Mouse (Mus musculus): ENCODE measurements at regions not wholly inside any gene's neighbourhood (a gene's known extent, or its start where the extent isn't known, plus 50 kb on each side); places are given as distances from the start of the nearest gene placed in this dataset.

DNA sequence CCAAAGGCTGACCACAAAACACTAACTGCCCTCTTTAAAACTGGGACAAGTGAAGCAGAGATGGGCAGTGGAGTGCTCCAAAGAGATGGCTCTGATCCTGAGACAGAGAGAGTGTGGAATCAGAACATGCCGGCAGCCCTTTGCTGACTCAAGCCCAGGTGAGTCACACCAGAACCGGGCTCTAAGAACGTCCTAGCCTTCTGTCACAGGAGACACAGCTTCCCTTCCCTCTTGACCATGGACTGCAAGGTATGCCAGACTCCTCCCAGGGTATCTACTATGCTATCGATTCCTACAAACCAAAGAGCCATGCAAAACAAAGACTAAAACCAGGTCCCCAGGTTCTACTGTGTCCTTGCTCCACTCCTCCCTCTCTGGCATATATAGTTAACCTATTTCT is 98.0 kb downstream of the Dhx15 start:
- no peak for DNase-seq (ENCODE audit: low spot score)

DNA sequence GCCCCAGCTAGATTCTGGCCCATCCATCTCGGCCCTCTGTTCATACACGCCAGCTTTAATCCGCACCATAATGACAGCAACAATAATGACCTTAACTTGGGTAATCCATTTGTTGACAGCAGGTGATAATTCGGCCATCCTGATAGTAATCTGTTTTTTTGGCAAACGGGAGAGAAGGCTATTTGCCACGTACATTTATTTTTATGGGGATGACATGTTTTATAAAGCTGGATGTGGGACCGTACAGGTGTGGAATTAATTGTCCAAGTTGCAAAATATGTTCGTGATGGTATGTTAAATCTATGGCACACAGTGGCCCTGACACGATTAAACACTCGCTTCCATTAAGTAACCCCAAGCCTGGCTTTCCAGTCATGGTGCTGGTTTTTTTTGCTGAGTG is 102.2 kb downstream of the Dhx15 start:
- no peak for DNase-seq (ENCODE audit: low spot score)

DNA sequence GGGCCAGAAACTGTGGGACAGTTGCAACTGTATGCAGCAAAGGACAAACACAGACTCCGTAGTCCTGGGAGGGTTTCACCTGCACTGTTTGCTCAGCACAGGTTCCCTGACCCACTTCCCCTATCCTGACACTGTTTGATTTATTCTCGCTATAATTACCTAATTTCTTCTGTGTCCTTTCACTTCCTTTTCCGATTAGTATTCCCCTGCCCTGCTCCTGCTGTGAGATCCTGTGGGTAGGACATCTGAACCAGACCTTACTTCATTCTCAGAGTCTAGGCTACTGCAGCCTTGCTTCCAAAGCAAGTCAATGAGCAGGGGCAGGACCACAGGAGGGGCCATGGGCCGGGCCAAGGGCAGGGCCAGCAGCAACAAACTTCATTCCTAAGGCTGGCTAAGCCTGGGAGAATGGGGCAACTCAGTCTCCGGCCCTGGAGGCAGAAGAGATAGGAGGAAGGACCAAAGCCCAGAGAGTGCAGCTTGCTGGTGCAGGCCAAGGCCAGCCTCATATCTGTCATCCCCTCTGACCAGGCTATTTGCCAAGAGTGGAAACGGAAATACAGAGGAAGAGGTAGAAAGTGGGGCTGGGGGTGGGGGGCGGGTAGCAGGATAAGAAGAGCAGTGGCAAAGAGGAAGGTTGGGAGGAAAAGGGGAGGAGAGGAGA is 103.4 kb downstream of the Dhx15 start:
- DNase-seq (ENCODE audit: low spot score): no peak

DNA sequence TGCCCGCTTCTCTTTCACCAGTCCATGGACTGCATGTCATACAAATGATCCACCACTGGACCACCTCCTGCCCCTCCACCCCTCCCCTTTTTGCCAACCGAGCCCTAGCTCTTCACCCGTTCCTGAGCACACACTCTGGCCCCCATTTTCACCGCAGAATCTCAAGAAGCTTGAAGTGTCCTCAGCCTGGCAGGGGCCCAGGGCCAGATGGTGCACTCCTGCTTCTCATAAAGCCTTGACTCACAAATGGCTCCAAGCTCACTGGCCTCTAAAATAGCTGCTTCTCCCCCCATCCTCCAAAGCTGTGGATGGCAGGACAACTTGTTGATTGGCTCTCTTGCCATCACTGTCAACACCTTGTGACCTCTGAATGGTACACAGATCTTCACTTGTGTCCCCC is 110.0 kb downstream of the Dhx15 start:
- DNase-seq (ENCODE audit: low spot score): no peak

DNA sequence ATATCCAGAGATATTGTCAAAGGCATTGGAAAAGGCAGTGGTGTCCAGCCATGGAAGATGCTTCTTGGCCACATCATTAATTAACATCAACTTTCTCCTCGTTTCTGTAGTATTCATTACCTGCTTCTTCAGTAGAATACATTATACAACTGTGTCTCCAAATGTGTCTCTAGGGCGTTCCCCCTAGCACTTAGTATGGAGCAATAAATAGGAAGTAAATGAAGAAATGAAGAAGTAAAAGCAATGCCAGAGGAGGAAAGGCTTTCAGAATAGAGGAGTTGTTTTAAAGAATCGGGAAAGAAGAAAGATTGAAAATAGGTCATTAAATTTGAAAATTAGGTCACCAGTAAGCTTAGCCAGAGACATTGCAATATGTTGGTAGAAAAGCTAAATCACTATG is 112.6 kb downstream of the Dhx15 start:
- no peak for DNase-seq (ENCODE audit: low spot score)

DNA sequence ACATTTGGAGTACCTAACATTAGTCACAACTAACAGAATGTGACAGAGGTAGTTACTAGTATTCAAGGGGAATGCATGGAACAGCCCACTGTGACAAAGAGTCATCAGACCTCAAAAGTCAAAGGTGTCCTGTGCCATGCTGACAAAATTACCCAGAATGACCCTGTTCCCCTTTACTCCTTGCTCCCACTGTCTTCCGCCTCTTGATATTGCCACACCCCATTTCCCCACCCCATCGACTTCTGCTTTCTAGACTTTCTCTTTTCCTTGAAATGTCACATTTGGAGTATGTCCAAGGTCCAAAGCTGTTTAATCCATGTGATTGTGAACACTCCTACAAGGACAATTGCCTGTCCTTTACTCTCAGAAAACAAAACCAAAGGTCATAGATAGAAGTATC is 115.2 kb downstream of the Dhx15 start:
- DNase-seq (ENCODE audit: low spot score): peak; percentile 1

DNA sequence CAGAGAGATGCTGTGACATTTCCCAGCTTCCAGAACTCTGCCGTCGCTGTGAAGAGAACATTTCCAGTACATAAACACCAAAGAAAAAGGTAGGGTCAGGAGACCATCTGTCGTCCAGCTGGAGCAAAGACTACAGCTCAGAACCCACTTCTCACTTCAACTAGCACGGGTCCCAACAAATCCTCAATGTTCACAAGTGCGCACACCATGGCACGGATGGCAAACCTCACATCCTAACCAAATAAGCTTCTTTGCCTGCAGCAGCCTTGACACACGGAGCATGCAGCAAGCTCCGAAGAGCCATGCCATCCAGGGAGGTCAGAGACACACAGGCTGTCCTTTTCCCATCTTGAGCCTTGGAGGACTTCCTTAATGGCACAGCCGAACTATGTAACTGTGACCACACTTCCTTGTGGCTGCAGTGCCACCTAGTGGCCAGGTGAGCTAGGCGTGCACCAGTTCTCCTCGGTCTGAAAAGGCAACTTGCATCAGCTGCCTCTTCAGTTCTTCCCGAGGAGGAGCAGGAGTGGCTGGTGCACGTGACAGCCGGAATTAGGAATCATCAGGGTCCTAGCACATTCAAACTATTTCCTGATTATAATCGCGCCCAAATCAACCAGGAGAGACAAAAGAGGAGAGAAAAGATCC is 125.4 kb downstream of the Dhx15 start:
- DNase-seq (ENCODE audit: low spot score): peak; percentile 71

DNA sequence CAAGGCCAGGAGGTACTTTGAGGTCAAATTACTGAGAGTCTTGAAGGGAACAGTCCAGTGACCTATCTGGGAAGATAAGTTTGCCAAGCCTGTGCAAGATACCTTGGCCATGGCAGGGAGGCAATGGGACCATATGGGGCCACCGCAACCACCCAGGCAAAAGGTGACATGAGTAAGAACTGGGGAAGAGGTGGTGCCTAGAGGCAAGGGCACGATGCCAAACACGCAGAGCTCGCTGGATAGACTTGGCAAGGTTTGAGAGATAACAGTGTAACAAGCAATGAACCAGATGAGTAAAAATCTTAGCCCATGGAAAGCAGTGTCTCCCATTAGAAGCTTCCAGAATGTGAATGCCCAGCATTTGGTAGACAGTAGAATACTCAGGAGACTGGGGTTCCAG is 128.1 kb downstream of the Dhx15 start:
- no peak for DNase-seq (ENCODE audit: low spot score)

DNA sequence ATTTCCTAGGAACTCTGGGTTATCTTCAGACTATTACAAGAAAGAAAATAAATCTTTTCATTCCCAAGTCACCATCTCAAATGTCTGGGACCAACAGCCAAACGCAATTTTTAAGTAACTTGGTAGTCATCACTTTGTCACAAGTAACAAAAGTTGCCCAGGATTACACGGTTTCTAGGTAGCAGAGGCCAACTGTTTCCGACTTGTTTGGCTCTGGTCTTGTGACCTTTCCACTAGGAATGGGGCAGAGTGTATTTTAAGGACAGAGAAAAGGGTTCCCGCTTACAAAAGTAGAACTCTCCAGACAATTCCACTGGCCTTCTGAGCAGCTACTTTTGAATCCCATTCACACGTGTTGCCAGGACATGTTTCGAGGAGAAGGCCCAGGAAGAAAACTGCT is 129.1 kb downstream of the Dhx15 start:
- no peak for DNase-seq (ENCODE audit: low spot score)

DNA sequence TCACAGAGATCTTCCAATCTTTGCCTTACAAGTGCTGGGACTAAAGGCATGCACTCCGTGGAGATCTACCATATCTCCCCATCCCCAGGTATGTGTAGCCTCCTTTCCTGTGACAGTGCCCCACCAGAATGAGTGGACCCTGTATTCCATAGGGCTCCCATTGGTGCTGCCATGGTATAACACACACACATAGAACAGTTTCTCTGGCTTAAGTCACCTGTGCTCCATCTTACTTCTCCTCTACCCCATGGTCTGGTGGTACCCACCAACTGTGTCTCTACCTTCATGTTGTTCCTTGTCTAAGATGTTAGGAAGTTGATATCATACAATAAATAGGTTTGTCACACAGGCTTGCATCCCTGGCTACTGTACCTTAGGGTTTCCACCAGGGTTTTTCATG is 133.1 kb downstream of the Dhx15 start:
- no peak for DNase-seq (ENCODE audit: low spot score)

DNA sequence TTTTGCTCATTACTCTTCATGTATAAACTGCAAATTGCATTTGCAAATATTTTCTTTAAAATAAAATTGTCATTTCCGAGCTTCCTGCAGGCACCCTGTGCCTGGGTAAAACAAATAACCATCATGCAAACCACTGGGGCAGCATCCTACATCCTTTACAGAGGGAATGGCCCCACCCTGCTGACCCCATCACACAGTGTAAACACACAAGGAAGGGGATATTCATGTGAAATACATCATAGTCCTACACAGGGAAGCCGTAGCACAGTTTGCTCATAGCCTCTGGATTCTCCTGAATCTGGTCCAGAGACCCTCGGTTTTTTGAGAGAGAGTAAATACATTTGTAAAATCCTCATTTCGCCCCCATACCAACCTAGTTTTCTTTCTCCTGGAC is 138.2 kb downstream of the Dhx15 start:
- no peak for DNase-seq (ENCODE audit: low spot score)

DNA sequence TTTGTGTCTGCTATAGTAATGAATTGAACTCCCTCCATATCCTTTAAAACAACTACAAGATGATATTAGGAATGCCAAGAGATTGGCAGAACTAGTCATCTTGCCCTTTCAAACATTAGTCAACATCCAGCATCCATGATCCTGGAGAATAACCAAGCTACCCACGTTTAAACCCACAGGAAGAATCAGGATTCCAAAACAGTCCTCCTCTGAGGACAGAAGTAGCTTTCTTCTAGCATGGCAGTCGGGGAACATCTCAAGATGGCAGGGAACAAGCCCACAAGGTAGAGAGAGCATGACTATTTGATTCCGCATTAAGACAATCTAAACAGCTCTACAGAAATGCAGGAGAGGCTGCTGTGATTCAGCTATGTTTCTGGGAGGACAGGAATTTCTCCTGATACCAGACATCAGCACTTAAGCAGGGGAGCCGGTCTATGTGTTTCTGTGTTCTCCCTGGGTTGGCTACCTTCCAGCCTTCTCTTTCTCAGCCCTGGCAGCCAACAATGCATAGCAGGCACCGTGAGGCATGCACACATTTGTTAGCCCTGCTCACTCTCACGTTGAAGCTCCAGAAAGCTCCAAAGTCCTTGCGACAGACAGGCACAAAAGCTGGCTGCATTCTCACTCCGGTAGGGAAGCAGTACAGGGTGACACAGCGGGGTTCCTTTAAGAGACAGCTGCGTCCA is 138.8 kb downstream of the Dhx15 start:
- DNase-seq (ENCODE audit: low spot score): no peak

DNA sequence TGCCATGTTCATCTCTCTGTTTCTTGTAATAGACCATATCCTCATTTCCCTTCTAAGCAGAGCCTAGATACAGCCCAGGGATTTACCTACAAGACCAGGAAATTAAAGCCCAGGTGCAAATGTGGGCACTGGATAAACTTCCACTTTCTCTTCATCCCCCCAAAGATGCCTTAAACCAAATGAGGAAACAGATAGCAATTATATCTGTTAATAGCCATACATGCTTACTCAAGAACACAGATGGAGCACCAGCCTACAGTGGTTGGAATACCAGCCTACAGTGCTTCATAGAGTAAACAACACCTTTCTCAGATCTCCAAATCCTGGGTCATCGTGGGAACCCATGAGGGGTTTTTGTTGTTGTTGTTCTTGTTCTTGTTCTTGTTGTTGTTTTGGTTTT is 141.5 kb downstream of the Dhx15 start:
- no peak for DNase-seq (ENCODE audit: low spot score)

DNA sequence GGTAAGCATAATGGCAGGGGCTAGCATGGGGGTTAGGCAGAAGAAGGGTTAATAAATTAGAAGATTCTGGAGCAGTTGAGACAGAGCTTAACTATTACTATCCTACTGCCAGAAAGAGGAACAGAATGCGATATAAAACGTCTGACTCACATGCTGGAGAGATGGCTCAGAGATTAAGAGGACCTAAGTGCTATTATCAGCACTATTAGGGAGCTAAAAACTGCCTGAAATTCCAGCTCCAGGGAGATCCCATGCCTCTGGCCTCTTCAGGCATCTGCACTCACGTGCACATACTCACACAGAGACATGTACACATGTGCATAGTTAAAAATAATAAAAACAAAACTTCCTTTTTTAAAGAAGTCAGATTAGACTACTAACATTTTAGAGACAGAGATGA is 143.6 kb downstream of the Dhx15 start:
- DNase-seq (ENCODE audit: low spot score): no peak

DNA sequence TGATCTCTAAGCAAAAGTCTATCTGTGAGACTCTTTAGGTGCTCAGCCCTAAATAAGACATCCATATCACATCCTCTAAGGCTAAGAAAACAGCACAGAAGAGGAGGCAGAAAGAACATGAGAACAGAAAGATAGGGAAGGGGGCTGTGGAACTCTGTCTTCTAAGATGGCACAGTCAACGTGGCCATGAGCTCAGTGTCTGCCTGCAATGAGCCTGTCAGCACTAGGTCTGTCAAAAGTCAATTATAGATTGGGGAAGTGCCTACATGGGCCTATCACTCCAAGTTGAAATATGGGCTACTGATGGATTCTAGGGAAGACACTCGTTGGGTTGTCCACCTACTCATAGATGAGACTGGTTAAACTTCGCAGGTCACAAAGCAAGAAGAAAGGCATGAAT is 146.2 kb downstream of the Dhx15 start:
- DNase-seq (ENCODE audit: low spot score): no peak

DNA sequence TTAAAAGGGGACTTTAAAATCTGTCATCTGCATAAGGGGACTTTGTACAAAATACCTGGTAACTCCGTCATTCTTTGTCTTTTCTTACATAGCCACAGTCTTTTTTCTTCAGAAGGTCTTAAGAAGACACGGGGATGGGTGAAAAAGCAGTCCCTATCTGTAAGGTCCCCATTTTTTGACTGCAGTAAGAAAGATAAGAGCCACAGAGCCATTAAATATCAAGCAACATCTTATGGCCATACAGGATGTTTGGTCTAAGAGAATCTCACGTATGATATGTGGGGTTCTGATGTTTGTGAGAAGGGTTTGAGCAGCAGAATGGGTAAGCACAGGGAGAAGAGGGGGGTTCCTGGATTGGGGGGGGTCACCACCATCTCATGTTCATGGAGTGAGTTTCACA is 148.9 kb downstream of the Dhx15 start:
- DNase-seq (ENCODE audit: low spot score): no peak

DNA sequence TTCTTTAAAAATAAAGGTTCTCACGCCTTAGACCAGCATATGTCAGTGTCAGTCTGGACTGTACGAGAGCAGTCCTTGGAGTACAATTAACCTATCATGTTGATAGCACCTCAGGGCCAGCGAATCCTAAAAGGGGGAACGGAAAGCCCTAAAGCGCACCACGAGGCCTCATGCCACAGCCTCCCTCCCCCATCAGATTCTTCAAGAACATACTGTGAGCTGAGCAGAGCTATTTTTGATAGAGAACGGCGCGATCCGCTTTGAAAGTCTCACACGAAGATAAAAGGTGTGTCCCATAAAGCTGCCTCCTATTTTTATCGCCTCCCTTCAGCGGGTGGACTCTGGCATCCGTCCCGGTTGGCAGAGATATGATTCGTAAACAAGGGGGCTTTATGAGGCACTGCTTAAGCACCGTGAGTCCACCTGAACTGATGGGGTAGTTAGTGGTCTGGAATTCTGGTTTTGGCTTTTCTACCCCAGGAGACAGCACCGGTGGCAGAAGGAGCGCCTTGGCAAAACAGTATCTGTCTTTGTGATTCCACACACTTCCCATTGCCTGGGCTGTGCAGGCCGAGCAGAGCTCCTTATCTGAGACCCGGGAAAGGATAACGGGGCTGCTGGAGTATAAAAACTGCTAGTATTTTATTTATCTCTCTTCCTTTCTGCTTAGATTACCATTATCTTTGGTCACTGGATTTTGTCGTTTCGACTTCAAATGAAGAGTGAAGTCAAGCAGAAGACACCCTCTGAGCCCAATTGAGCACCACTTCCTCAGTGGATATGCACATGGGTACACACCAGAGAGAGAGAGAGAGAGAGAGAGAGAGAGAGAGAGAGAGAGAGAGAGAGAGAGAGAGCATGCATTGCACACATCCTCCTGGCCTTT is 149.6 kb downstream of the Dhx15 start:
- no peak for DNase-seq (ENCODE audit: low spot score)

DNA sequence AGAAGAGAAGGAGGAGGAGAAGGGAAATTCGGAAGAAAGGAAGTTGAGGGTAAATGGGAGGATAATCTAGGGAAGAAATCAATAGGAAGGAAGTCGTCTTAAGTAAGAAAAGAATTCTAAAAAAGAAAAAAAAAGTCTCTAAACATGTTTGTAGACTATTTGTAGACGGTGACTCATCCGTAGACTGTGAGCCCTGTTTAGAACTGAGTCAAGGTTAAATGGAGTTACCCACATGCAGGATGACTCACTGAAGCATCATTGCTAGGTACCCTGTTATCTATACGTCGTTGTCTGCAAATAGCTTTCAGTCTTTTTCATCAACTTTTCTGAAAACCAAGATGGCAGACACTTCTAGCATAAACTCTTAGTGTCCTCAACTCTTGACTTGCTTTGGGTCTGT is 155.0 kb downstream of the Dhx15 start:
- DNase-seq (ENCODE audit: low spot score): no peak

DNA sequence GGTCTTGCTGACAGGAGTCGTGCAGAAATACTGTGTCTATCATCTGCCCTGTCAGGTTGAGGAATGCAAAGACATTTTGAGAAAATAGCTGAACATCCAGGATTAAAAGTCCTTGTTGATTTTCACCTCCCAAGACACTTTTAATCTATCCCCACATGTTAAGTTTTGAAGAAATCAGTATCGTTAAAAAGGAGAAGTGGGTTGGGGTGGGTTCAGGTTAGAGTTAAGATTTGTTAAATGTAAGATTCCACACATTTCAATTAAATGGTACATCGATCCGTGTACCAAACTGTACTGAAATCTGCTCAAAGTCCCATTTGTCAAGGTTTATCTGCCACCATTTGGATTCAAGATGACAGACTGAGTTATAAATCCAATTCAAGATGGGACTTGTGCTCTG is 162.8 kb downstream of the Dhx15 start:
- DNase-seq (ENCODE audit: low spot score): no peak

DNA sequence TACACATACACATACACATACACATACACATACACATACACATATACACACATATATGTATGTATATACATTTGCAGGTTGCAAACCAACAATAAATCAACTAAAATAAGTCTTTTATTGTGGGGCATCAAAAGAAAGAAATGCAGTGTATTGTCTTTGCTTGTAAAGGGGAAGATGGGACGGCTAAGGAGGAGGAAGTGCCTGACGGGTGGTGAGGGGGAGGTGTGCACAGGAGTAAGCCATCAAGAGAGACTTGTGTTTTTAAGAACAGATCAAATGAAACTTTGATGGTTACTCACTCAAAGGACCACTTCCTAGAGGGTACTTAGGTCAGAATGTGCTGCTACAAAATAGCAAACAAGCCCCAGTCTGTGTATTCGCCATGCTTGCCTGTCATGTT is 164.2 kb downstream of the Dhx15 start:
- DNase-seq (ENCODE audit: low spot score): no peak

DNA sequence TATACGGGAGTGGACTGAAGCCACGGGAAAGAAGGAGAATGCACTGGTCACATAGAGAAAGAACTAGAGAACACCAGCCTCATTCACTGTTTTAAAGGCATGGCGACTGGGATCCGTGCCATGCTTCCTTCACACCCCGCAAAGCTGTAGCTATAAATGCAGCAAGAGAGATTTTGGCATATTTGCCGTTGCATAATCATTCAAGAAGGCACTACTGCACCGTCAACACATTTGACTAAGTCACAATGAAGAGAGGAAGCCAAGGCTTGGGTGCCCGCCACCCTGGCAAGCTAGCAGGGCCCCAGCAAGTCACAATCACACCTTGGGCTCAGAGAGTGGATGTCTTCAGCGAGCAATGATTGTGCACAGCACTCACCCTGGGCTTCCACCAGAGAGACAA is 167.1 kb downstream of the Dhx15 start:
- no peak for DNase-seq (ENCODE audit: low spot score)

DNA sequence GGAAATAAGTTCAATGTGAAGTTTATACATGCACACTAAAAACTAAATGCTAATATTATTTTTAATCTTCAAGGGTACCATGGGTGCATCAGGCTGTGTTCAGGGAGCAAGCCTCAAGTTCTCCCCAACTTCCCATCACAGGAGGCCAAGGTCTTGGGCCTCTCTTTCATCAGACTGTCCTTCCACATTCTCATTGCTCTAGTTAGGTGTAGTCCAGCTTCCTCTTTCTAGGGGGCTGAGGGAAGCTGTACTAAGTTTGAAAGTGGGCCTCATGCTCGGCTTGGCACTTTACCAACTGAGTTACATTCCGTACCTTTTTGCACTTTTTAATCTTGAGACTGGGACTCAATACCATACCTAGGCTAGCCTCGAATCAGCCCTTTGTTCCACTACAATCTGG is 173.3 kb downstream of the Dhx15 start:
- no peak for DNase-seq (ENCODE audit: low spot score)

DNA sequence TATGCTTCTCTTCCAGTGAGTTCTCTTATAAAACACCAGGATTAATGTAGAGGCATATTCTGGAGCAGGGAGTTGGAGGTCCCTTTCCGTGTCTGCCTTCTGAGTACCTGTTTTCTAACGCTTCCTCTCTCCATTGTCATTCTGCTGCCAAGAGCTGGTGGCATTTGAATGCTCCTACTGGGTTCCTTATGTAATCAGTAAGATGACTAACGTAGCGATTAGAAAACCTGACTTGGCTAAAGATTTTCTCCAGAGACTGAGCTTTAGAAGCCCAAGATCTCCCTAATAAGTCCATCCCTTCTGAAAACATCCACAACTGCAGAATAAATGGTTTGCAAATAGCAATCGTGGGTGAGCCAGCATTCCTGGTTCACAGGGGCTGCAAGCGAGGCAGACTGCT is 174.5 kb downstream of the Dhx15 start:
- no peak for DNase-seq (ENCODE audit: low spot score)

Data from lung, postnatal 25 days (tissue).